Mouse (Mus musculus): ENCODE results near the gene Acad10. TPM values are rescaled to one million over a fixed set of nuclear protein-coding genes. Genes with fewer than 3 reads are reported as not detected.
"Not testable (repeated sequence)": the region's sequence is repeated elsewhere in the genome, so short reads cannot be mapped to it uniquely, and the experiment has no call there.

Acad10 gene
- total and polyA plus RNA-seq, 3 experiments = 5.6 to 10.3 (median 7.2) TPM

DNA sequence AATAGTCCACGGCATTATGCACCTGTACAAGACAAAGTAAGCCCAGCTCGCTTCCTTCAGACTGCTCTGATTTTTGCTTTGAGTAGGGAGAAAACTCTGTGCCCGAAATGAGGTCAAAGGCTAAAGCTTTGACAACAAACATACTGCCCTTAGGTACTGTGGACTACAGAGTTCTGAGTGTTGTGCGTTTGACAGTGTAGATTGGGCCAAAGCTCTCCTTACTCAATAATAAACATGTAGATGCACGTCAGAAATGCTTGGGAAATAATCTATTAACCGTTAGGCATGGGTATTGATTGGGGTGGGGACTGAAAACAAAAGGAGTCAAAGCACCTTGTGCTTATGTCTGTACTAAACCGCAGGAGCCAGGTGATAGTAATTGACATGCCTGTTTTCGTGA, 3.1 kb upstream of the Acad10 start:
- peaks cover 31% of the 10 kb centered on the region for H3K4me1 ChIP-seq (ENCODE audit: insufficient read depth, low read depth, low read length)
- no peaks in the 10 kb centered on the region for H3K27me3 ChIP-seq (ENCODE audit: insufficient read depth, low read length)
- H3K9me3 ChIP-seq (replicated peaks) = no peaks in the 10 kb centered on the region
- no peak for DNase-seq (ENCODE audit: low spot score)
- H3K36me3 ChIP-seq (replicated peaks) = peaks cover 66% of the 10 kb centered on the region
- no peak overlapping the region for H3K4me3 ChIP-seq (ENCODE audit: low read depth, low read length)
- ATAC-seq (ENCODE audit: extremely low read depth, insufficient number of reproducible peaks, low FRiP score, poor library complexity, severe bottlenecking) = no peak
- TF ChIP-seq CTCF (IDR thresholded peaks at IDR 0.05; ENCODE audit: low read depth, low read length) (no peak), POLR2AphosphoS5 (IDR thresholded peaks at IDR 0.05; ENCODE audit: insufficient replicate concordance, low read depth, low read length) (no peak), GATA2 (IDR thresholded peaks at IDR 0.05; ENCODE audit: borderline replicate concordance, low read depth, low read length) (no peak), TAL1 (conservative IDR thresholded peaks at IDR 0.05; ENCODE audit: low read depth, low read length) (no peak), GATA1 (IDR thresholded peaks at IDR 0.05; ENCODE audit: borderline replicate concordance, low read length) (no peak)

DNA sequence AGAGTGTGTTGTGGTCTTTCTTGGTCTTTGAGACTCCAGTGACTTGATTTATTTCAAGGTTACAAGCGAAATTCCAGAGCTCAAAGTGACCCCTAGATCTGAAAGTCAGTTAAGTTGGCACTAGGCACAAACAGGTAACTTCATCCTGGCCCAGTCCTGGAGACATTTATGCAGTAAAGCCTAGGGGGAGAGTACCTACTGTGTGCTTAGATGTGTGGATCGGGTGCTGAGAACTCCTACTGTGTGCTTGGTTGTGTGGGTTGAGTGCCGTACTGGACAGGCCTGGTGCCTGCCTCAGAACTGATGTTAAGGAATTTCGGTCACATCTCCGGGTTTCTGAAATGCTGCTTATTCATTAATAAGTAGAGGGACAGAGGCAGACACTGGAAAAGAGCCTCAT, 1.2 kb upstream of the Acad10 start:
- Histone ChIP-seq H3K9me3 (replicated peaks) (no peaks in the 10 kb centered on the region), H3K36me3 (replicated peaks) (peaks cover 46% of the 10 kb centered on the region), H3K27me3 (ENCODE audit: insufficient read depth, low read length) (no peaks in the 10 kb centered on the region), H3K4me1 (ENCODE audit: insufficient read depth, low read depth, low read length) (peaks cover 31% of the 10 kb centered on the region), H3K4me3 (ENCODE audit: low read depth, low read length) (peak overlapping the region; percentile 97)
- DNase-seq (ENCODE audit: low spot score) = no peak
- no peak for TF ChIP-seq TAL1 (conservative IDR thresholded peaks at IDR 0.05; ENCODE audit: low read depth, low read length)
- no peak for TF ChIP-seq GATA2 (IDR thresholded peaks at IDR 0.05; ENCODE audit: borderline replicate concordance, low read depth, low read length)
- no peak for TF ChIP-seq CTCF (IDR thresholded peaks at IDR 0.05; ENCODE audit: low read depth, low read length)
- TF ChIP-seq GATA1 (IDR thresholded peaks at IDR 0.05; ENCODE audit: borderline replicate concordance, low read length) = no peak
- TF ChIP-seq POLR2AphosphoS5 (IDR thresholded peaks at IDR 0.05; ENCODE audit: insufficient replicate concordance, low read depth, low read length) = no peak
- no peak for ATAC-seq (ENCODE audit: extremely low read depth, insufficient number of reproducible peaks, low FRiP score, poor library complexity, severe bottlenecking)

DNA sequence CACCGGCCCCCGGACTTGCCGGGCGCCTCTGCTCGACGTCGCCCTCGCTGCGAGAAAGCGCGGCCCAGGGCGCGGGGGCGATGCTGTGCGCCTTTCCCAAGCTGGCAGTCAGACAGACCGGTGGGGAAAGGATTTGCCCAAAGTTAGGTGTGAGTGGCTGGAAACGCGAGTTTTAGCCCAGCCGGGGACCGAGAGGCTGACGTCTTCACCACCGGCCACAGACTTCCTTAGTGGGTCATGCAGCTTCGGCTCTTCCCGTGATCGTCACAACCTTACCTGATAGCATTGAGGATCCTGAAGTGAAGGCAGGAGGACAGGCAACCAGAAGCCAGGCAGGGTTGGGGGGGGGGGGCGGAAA, 562 bp upstream of the Acad10 start:
- DNase-seq (ENCODE audit: low spot score) = peak; percentile 40
- TF ChIP-seq GATA2 (IDR thresholded peaks at IDR 0.05; ENCODE audit: borderline replicate concordance, low read depth, low read length) (no peak), TAL1 (conservative IDR thresholded peaks at IDR 0.05; ENCODE audit: low read depth, low read length) (no peak), GATA1 (IDR thresholded peaks at IDR 0.05; ENCODE audit: borderline replicate concordance, low read length) (no peak)
- peaks cover 40% of the 10 kb centered on the region for H3K36me3 ChIP-seq (replicated peaks)
- peak; percentile 1; the same call in 1 of the 2 replicates for ATAC-seq (ENCODE audit: extremely low read depth, insufficient number of reproducible peaks, low FRiP score, poor library complexity, severe bottlenecking)
- H3K4me3 ChIP-seq (ENCODE audit: low read depth, low read length) = peak overlapping the region; percentile 97
- peaks cover 31% of the 10 kb centered on the region for H3K4me1 ChIP-seq (ENCODE audit: insufficient read depth, low read depth, low read length)
- no peaks in the 10 kb centered on the region for H3K27me3 ChIP-seq (ENCODE audit: insufficient read depth, low read length)
- H3K9me3 ChIP-seq (replicated peaks) = no peaks in the 10 kb centered on the region

DNA sequence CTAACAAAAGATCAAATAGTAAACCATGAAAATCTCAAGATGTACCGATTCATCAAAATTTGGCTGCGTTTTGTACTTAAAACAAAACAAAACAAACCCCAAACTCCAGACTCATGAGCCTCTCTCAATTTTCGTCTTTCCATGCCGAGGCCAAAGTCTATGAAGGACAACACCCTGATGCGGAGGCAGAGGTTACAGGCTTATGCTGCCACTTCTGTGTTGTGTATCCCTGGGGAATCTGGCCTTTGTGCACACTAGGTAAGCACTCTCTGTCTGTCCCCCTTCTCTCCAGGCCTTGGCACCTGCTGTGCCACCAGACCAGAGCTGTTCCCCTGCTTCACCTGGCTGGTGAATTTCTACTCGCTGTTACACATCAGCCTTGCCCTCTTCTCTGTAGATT, 2.7 kb downstream of the Acad10 start:
- not testable (repeated sequence) for ATAC-seq (ENCODE audit: extremely low read depth, insufficient number of reproducible peaks, low FRiP score, poor library complexity, severe bottlenecking); H3K9me3 ChIP-seq (replicated peaks); H3K27me3 ChIP-seq (ENCODE audit: insufficient read depth, low read length); DNase-seq (ENCODE audit: low spot score); H3K4me3 ChIP-seq (ENCODE audit: low read depth, low read length)
- peaks cover 28% of the 10 kb centered on the region for H3K36me3 ChIP-seq (replicated peaks)
- H3K4me1 ChIP-seq (ENCODE audit: insufficient read depth, low read depth, low read length) = peaks cover 31% of the 10 kb centered on the region

DNA sequence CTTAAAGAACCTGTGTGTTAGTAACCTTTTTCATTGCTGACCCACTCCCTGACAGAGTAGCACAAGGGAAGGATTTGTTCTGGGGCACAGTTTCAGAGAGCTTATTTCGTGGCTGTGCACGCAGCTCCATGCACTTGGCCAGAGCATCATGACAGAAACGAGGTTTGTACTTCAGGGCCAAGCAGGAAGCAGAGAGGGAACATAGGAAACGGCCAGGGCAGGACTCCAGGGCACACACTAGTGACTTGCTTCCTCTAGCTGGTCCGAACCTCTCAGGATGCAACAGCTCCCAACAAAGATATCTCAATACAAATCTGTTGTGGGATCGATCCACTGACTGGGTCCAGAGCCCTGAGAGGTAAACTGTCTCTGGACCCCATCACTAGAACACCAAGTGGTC, 3.4 kb downstream of the Acad10 start:
- not testable (repeated sequence) for H3K9me3 ChIP-seq (replicated peaks); DNase-seq (ENCODE audit: low spot score); ATAC-seq (ENCODE audit: extremely low read depth, insufficient number of reproducible peaks, low FRiP score, poor library complexity, severe bottlenecking); H3K27me3 ChIP-seq (ENCODE audit: insufficient read depth, low read length); H3K4me3 ChIP-seq (ENCODE audit: low read depth, low read length)
- Histone ChIP-seq H3K36me3 (replicated peaks) (peaks cover 25% of the 10 kb centered on the region), H3K4me1 (ENCODE audit: insufficient read depth, low read depth, low read length) (peaks cover 28% of the 10 kb centered on the region)

DNA sequence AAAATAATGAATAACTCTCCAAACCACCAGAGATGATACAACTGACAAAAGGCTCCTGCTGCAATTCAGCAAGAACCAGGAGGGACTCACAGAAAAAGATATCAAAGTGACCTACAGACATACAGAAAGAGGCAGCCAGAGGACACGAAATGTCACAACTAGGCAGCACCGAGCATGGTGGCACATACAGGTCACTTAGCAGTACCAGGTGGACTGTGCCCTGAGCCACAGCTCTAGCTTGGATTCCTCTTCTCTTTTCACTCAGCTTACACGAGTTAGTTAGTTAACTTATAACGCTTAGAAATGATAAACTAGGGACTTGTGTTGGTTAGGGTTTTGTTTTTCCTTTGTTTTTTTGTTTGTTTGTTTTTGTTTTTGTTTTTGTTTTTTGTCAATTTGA, 5.8 kb downstream of the Acad10 start:
- no peak for DNase-seq (ENCODE audit: low spot score)

DNA sequence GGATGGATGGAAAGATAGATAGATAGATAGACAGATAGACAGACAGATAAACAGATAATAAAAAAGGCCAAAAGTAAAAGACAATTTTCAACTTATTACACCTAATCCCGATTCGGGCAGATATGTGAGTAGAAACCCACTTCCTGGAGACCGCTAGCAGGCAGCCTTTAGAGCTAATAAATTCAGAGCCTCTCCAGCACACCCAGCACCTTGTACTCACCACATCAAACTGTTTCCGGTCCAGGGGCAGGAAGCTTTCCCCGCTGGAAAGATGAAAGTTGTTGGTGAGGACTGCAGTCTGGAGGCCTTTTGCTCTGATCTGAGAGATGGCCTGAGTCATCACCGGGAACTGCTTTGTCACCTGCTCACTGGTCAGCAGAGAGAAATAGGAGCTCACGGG, 11.2 kb downstream of the Acad10 start:
- H3K4me3 ChIP-seq (ENCODE audit: low read depth, low read length) = no peak overlapping the region
- peaks cover 66% of the 10 kb centered on the region for H3K36me3 ChIP-seq (replicated peaks)
- no peaks in the 10 kb centered on the region for H3K27me3 ChIP-seq (ENCODE audit: insufficient read depth, low read length)
- H3K4me1 ChIP-seq (ENCODE audit: insufficient read depth, low read depth, low read length) = no peaks in the 10 kb centered on the region
- DNase-seq (ENCODE audit: low spot score) = no peak
- ATAC-seq (ENCODE audit: extremely low read depth, insufficient number of reproducible peaks, low FRiP score, poor library complexity, severe bottlenecking) = no peak
- H3K9me3 ChIP-seq (replicated peaks) = no peaks in the 10 kb centered on the region
- no peak for TF ChIP-seq POLR2AphosphoS5 (IDR thresholded peaks at IDR 0.05; ENCODE audit: insufficient replicate concordance, low read depth, low read length)
- TF ChIP-seq CTCF (IDR thresholded peaks at IDR 0.05; ENCODE audit: low read depth, low read length) = no peak
- TF ChIP-seq GATA2 (IDR thresholded peaks at IDR 0.05; ENCODE audit: borderline replicate concordance, low read depth, low read length) = no peak
- no peak for TF ChIP-seq TAL1 (conservative IDR thresholded peaks at IDR 0.05; ENCODE audit: low read depth, low read length)

More for the DNA sequence above, 5.8 kb downstream of the Acad10 start:
- Histone ChIP-seq H3K9me3 (replicated peaks) (no peaks in the 10 kb centered on the region), H3K4me3 (ENCODE audit: low read depth, low read length) (no peak overlapping the region), H3K36me3 (replicated peaks) (peaks cover 31% of the 10 kb centered on the region), H3K27me3 (ENCODE audit: insufficient read depth, low read length) (no peaks in the 10 kb centered on the region), H3K4me1 (ENCODE audit: insufficient read depth, low read depth, low read length) (peaks cover 8% of the 10 kb centered on the region)
- no peak for TF ChIP-seq TAL1 (conservative IDR thresholded peaks at IDR 0.05; ENCODE audit: low read depth, low read length)
- TF ChIP-seq POLR2AphosphoS5 (IDR thresholded peaks at IDR 0.05; ENCODE audit: insufficient replicate concordance, low read depth, low read length) = no peak
- no peak for TF ChIP-seq GATA1 (IDR thresholded peaks at IDR 0.05; ENCODE audit: borderline replicate concordance, low read length)
- TF ChIP-seq GATA2 (IDR thresholded peaks at IDR 0.05; ENCODE audit: borderline replicate concordance, low read depth, low read length) = no peak
- TF ChIP-seq CTCF (IDR thresholded peaks at IDR 0.05; ENCODE audit: low read depth, low read length) = no peak
- no peak for ATAC-seq (ENCODE audit: extremely low read depth, insufficient number of reproducible peaks, low FRiP score, poor library complexity, severe bottlenecking)

Data from G1E (cell line).